Mouse (Mus musculus) layer of hippocampus, adult 2 months (tissue): ENCODE measurements around the gene Nlgn1. TPM values are rescaled to one million over a fixed set of nuclear protein-coding genes. Genes with fewer than 3 reads are reported as not detected.

ENCODE experiments used
- DNase-seq, 2 experiments: peaks; one replicate each; pipeline ENCODE4 v3.0.0; 2022; ENCODE audit warnings: low spot score in 2 of 2
- H3K27ac ChIP-seq: fragments of 200-600 bp; 2 replicates; pipeline ENCODE4 v1.8.1; 2022
- H3K4me3 ChIP-seq: fragments of 200-600 bp; 2 replicates; pipeline ENCODE4 v1.8.1; 2022; ENCODE audit warnings: mild to moderate bottlenecking
- CTCF ChIP-seq: fragments of 200-600 bp; conservative IDR thresholded peaks from 2 replicates; pipeline ENCODE4 v1.8.1; 2022; ENCODE audit warnings: antibody characterized with exemption, mild to moderate bottlenecking, moderate library complexity
- total RNA-seq, 2 experiments: library from RNA; stranded (reverse); gene quantifications; 2 replicates each; pipeline ENCODE4 v1.2.3; 2021

The Nlgn1 gene
- total RNA-seq, 2 experiments from 2014 or later = 108 to 116 TPM

GRCm38 (mm10) chr3:26174257-26174656 is 158.0 kb downstream of the Nlgn1 start:
- Histone ChIP-seq H3K4me3 (no peak overlapping the region), H3K27ac (no peak overlapping the region)
- DNase-seq = no peak
- TF ChIP-seq CTCF = no peak

- Histone ChIP-seq H3K27ac (no peak overlapping the region), H3K4me3 (no peak overlapping the region)
- DNase-seq = no peak
- TF ChIP-seq CTCF = no peak
These were observed 158.6 kb downstream of the Nlgn1 start for GRCm38 (mm10) chr3:26173613-26174012.

GRCm38 (mm10) chr3:26166711-26167110 is 165.5 kb downstream of the Nlgn1 start:
- Histone ChIP-seq H3K27ac (no peak overlapping the region), H3K4me3 (no peak overlapping the region)
- TF ChIP-seq CTCF = no peak
- DNase-seq = no peak

GRCm38 (mm10) chr3:26153782-26154181 is 178.5 kb downstream of the Nlgn1 start:
- DNase-seq = peak; percentile 72 to 75
- H3K27ac ChIP-seq = peak overlapping the region; percentile 98
- TF ChIP-seq CTCF = peak; percentile 92
- peak overlapping the region; percentile 83 for H3K4me3 ChIP-seq

GRCm38 (mm10) chr3:26153036-26153741 is 179.1 kb downstream of the Nlgn1 start:
- peak overlapping the region; percentile 98 for H3K27ac ChIP-seq
- TF ChIP-seq CTCF = no peak

GRCm38 (mm10) chr3:26152510-26153035 is 179.7 kb downstream of the Nlgn1 start:
- no peak for TF ChIP-seq CTCF
- peak overlapping the region; percentile 83 for H3K4me3 ChIP-seq
- DNase-seq = peak; percentile 32 to 41
- peak overlapping the region; percentile 98 for H3K27ac ChIP-seq

More at GRCm38 (mm10) chr3:26153036-26153741, 179.1 kb downstream of the Nlgn1 start:
- peak in 1 of 2 experiments; percentile 30 for DNase-seq
- H3K4me3 ChIP-seq = peak overlapping the region; percentile 83

- H3K27ac ChIP-seq = peak overlapping the region; percentile 98
These were observed 180.8 kb downstream of the Nlgn1 start for GRCm38 (mm10) chr3:26151351-26152020.

GRCm38 (mm10) chr3:26146174-26146573 is 186.1 kb downstream of the Nlgn1 start:
- no peak for TF ChIP-seq CTCF

More at GRCm38 (mm10) chr3:26151351-26152020, 180.8 kb downstream of the Nlgn1 start:
- DNase-seq = no peak
- peak overlapping the region; percentile 83 for H3K4me3 ChIP-seq
- TF ChIP-seq CTCF = no peak

GRCm38 (mm10) chr3:26145441-26145840 is 186.8 kb downstream of the Nlgn1 start:
- no peak for DNase-seq
- 0 out of 2 replicates have a peak overlapping the region, but pooled peaks have one; percentile 36 for H3K27ac ChIP-seq

More at GRCm38 (mm10) chr3:26146174-26146573, 186.1 kb downstream of the Nlgn1 start:
- H3K4me3 ChIP-seq = no peak overlapping the region
- DNase-seq = no peak
- H3K27ac ChIP-seq = peak overlapping the region; percentile 16; the same call in 1 of the 2 replicates

GRCm38 (mm10) chr3:26141590-26141989 is 190.7 kb downstream of the Nlgn1 start:
- TF ChIP-seq CTCF = peak; percentile 24; the same call in 1 of the 2 replicates
- DNase-seq = no peak
- H3K4me3 ChIP-seq = no peak overlapping the region
- H3K27ac ChIP-seq = no peak overlapping the region

More at GRCm38 (mm10) chr3:26145441-26145840, 186.8 kb downstream of the Nlgn1 start:
- no peak for TF ChIP-seq CTCF
- H3K4me3 ChIP-seq = no peak overlapping the region

- no peak for DNase-seq
- peak overlapping the region; percentile 11; the same call in 1 of the 2 replicates for H3K4me3 ChIP-seq
- TF ChIP-seq CTCF = no peak
- peak overlapping the region; percentile 32 for H3K27ac ChIP-seq
These were observed 197.2 kb downstream of the Nlgn1 start for GRCm38 (mm10) chr3:26134839-26135651.

- Histone ChIP-seq H3K27ac (peak overlapping the region; percentile 21; the same call in 1 of the 2 replicates), H3K4me3 (no peak overlapping the region)
- TF ChIP-seq CTCF = no peak
- DNase-seq = no peak
These were observed 201.3 kb downstream of the Nlgn1 start for GRCm38 (mm10) chr3:26130919-26131318.

GRCm38 (mm10) chr3:26129455-26129854 is 202.8 kb downstream of the Nlgn1 start:
- no peak overlapping the region for H3K27ac ChIP-seq
- no peak for TF ChIP-seq CTCF
- DNase-seq = no peak
- H3K4me3 ChIP-seq = no peak overlapping the region
